Mouse (Mus musculus) layer of hippocampus, adult 9-11 months (tissue): ENCODE measurements around the gene Smim23.

ENCODE experiments used
- DNase-seq: peaks from one replicate; pipeline ENCODE4 v3.0.0; 2022

The Smim23 gene

GRCm38 (mm10) chr11:32780747-32781536 lies 43.5 kb downstream of the Smim23 start:
- peak; percentile 42 for DNase-seq

- DNase-seq: no peak
These were observed 55.6 kb downstream of the Smim23 start for GRCm38 (mm10) chr11:32768642-32769343.
